Mouse (Mus musculus) megakaryocyte, embryonic 14.5 days (primary cell): ENCODE results near the gene Pax8.

ENCODE experiments used
- FLI1 ChIP-seq: IDR thresholded peaks from 2 replicates; pipeline ENCODE4 v1.6.1; 2012; ENCODE audit warnings: low read length, inconsistent platforms, mixed read lengths
- GATA1 ChIP-seq: IDR thresholded peaks from 3 replicates; pipeline ENCODE4 v1.6.1; 2012; ENCODE audit warnings: mixed read lengths, low read length, inconsistent platforms, borderline replicate concordance

DNA sequence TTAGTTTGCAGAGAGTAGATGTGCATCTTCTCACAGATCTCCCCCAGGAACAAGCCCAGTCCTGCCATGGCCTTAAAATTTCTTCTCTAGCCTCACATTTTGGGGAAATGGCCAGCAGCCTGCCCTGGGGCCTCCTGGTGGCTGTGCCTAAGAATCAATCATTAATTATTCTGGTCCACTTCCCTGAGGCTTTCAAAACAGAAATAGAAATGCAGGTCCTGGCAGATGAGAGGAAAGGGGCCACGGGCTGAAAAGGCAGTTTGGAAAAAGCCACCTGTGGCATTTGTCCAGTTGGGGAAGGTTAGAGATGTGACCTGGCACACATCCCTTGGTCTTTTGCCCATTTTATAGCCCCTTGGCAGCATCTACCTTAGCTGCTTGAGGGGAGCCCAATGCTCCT is 3.8 kb upstream of the Pax8 start:
- no peak for TF ChIP-seq GATA1
- no peak for TF ChIP-seq FLI1
